Mouse (Mus musculus) heart, adult 11 months (tissue): ENCODE results near the gene Cpt1c.

Source experiments
- DNase-seq: peaks from one replicate; pipeline ENCODE4 v3.0.0; 2022

Gene Cpt1c

GRCm38 (mm10) chr7:44974383-44975116 lies at the start of gene Cpt1c:
TSS of gene Cpt1c (minus strand) at chr7:44974851.
- DNase-seq, result peak; percentile 98

GRCm38 (mm10) chr7:45023711-45024110 lies 49.1 kb upstream of the Cpt1c start:
- peak; percentile 86 for DNase-seq

- DNase-seq, result peak; percentile 94
Observed at GRCm38 (mm10) chr7:45020225-45020624, 45.6 kb upstream of the Cpt1c start.

DNA sequence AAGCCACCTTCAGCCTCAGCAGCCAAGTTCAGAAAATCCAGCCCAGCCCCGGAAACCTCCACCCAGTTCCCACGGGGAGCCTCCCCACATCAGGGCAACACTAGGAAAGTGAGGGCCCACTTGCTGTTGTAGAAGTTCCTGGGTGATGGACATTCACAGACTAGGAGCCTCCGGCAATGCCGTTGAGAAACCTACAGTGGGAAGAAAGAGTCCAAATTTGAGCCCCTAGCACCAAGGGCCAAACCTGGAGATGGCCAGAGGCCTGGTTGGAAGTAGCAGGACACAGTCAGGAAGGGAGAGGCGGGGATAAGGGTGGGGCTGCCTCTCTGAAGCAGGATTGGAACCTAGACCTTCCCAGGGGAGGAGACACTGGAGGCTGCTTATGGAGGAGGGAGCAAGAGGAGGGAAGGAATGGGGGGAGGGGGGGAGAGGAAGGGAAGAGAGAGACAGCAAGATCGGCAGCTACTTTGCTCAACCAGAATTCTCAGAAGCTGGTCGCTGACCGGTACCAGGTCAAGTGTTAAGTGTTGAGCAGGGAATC lies 44.5 kb upstream of the Cpt1c start:
- DNase-seq, result peak; percentile 99

- peak; percentile 100 for DNase-seq
Observed at GRCm38 (mm10) chr7:45017242-45018061, 42.8 kb upstream of the Cpt1c start, which contains the start of gene Rras. TSS of gene Rras (plus strand) at chr7:45017961.

DNA sequence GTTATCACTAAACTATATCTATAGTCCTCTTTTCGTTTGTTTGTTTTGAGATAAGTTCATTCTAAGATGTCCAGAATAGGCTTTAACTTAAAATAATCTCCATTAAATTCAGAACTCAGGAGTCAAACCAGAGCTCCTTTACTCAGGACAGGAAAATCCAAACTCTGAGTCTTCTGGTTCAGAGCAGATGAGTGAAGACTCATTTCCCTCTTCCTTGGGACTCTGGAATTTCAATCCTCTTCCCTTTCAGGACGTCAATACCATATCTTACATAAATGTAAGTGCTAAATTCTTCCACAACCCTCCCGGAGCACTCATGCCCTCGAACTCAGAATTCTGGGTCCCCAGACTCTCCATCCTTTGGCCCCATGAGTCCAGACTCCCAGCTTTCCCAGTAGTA lies 42.1 kb upstream of the Cpt1c start:
- DNase-seq, result no peak

- DNase-seq, result peak; percentile 100
Observed at GRCm38 (mm10) chr7:45015957-45016612, 41.4 kb upstream of the Cpt1c start, which contains the start of gene Scaf1. TSS of gene Scaf1 (minus strand) at chr7:45016363.

DNA sequence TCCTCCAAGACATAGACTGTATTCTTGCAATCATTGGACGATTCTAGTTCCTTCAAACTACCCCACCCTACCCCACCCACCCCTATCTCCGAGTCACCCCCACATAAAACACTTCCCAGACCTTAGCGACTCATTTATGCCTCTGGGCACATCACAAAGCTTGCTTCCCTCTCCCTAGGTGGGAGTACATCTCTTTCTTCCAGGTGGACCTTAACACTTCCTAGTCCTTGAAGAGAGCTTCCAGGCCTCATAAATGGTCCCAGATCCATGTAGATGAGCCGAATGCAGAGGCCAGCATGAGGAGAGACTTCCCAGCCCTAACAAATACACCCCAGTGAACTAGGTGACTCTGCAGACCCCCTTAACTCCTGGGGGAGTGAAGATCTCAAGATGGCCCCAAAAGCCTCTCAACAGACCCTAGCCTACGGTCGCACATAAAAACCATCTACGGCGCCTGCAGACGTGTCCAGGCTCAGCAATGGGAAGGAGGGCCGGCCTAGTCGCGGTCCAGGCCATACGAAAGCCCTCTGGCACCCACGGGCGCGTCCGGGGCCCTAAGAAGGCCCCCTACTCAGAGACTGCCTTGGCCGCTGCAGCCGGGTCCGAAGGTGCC lies 40.8 kb upstream of the Cpt1c start:
- DNase-seq, result no peak

DNA sequence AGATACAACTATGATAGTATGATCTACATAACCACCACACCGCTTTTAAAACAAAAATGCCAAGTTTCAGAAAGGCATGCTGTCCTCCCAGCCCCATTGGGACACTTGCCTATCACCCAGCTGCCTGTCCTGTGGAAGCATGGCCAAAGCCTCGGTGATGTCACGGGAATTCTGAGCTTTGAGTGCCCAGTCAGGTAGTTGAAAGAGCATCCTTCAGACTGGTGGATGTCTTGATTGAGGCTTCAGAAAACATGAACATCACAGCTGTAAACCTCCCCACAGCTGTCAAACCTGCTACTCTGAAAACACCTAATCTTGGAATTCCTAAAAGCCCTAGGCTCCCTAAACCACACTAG lies 39.4 kb upstream of the Cpt1c start:
- DNase-seq, result peak; percentile 92

DNA sequence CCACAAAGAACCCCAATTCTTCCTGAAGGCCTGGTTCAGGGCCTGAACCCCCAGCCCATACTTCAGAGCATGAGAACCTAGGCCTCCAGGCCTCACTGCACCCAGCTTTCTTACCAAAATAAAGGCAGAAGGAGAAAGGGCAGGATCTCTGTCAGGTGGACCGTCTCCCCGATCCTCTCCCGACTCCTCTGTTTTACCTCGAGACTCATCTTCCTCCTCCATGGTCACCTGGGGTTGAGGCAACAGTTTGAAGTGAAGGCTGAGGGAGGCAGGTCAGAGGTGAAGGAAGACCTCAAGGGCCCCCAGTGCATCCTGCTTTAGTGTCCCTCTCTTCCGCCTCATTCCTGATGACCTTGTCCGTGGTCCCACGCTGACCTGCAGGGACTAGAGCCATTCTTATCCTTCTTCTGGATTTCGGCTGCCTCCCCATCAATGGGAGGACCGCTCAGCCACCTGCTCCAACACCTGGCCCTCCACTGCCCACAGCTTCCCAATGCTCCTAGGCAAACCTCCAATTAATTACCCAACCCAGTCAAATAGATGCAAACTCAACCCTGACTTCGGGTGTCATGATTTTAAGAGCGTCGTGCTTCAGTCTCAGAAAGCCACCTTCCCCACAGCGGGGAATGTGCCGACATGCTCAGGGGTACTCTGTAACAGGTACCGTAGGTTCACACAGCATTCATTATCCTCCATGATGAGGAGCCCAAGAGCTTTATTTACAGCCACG lies 38.9 kb upstream of the Cpt1c start:
- DNase-seq, result peak; percentile 90

- DNase-seq, result peak; percentile 93
Observed at GRCm38 (mm10) chr7:45012824-45013223, 38.2 kb upstream of the Cpt1c start.

DNA sequence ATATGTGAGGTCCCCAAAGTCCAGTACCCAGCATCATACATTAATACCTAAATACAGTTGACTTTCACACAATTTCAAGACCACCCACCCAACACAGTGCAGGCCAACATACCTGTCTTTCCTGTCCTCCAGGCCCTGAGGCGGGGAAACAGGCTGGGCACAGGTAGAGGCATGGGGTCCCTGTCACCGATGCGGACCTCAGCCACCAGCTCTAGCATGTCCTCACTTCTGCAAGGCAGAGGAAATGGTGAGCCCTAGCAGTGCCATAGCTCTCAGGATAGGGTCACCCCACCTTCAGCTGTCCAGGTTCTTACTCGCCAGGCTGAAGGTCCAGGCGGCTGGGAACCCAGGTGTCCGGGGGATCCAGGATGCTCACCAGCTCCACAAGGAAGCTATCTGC lies 37.4 kb upstream of the Cpt1c start:
- peak; percentile 93 for DNase-seq

- DNase-seq, result peak; percentile 91
Observed at GRCm38 (mm10) chr7:45008411-45008810, 33.8 kb upstream of the Cpt1c start.

DNA sequence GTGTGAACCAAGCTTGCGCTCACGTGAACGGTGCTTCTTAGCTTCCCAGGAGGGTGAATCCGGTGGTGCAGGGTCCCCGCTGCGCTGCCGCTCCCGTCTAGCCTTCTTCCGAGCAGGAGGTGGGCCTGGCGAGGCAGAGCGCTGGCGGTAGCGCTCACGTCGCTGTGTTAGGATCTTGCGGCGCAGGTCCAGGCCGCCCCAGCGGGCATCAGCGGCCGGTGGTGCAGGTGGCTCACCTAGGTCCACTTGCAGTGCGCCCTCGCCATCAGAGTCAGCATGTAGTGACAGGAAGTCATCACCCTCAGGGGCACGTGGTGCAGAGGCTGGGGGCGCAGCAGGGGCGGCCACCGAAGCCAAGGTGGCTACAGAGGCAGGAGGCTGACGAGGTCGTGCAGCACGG lies 33.2 kb upstream of the Cpt1c start:
- peak; percentile 91 for DNase-seq

- peak; percentile 94 for DNase-seq
Observed at GRCm38 (mm10) chr7:45007141-45007540, 32.5 kb upstream of the Cpt1c start.

GRCm38 (mm10) chr7:45006503-45006902 lies 31.9 kb upstream of the Cpt1c start:
- peak; percentile 90 for DNase-seq

GRCm38 (mm10) chr7:45005321-45005992 lies 30.8 kb upstream of the Cpt1c start:
- peak; percentile 92 for DNase-seq

GRCm38 (mm10) chr7:45004546-45004945 lies 29.9 kb upstream of the Cpt1c start:
- DNase-seq, result peak; percentile 92

DNA sequence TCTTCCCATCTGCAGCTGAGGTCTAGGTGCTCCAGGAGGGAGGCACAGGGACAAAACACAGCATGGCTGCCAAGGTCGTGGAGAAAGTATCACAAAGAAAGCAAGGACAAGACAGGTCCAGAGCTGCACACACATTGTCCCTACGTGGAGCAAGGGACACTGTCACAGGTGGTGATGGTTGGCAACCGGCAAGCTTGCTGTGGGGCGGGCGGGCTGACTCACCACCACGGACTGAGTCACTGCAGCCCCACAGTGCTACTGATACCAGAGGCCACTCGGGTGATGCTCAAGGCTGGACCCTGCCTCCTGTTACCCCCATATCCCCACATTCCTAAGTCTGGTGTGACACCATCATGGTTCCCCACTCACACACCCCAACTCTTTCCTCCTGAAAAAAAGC lies 27.8 kb upstream of the Cpt1c start:
- DNase-seq, result no peak

DNA sequence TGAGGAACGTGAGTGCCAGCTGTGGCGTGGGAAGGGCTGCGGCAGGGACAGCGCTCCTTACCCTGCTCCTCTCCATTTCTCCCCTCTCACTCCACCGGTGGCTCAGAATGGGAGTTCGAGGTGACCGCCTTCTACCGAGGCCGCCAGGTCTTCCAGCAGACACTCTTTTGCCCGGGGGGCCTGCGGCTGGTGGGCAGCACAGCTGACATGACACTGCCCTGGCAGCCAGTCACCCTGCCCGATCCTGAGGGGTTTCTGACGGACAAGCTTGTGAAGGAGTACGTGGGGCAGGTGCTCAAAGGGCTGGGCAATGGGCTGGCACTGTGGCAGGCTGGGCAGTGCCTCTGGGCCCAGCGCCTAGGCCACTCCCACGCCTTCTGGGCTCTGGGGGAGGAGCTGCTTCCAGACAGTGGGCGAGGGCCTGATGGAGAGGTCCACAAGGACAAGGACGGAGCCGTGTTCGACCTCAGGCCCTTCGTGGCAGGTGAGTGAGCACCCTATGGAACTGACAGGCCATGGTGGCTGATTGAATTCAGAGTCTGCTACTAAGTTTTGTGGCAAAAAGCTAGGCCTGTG lies 26.0 kb upstream of the Cpt1c start:
- DNase-seq, result peak; percentile 94

DNA sequence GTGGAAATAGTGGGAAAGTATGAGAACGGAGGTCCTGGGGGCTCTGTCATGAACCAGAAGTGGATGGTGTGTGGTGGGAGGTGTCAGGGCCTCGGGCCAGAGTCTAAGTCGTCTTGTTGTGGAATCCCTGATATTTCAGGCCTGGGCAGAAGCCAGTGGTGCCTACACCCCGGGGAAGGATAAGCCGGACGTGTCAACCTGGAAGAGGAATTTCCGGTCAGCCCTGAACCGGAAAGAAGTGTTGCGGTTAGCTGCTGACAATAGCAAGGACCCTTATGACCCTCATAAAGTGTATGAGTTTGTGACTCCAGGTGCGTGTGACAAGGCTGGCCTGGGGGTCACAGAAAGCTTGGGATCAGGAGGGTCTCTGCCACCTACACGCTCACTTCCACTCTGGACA lies 25.1 kb upstream of the Cpt1c start:
- DNase-seq, result peak; percentile 96
